Mouse (Mus musculus) urinary bladder, postnatal 14 days (tissue): ENCODE data around the gene Dhh.

Source experiments
- DNase-seq: peaks from one replicate; pipeline ENCODE4 v3.0.0; 2021; ENCODE audit warnings: low spot score

Gene Dhh

DNA sequence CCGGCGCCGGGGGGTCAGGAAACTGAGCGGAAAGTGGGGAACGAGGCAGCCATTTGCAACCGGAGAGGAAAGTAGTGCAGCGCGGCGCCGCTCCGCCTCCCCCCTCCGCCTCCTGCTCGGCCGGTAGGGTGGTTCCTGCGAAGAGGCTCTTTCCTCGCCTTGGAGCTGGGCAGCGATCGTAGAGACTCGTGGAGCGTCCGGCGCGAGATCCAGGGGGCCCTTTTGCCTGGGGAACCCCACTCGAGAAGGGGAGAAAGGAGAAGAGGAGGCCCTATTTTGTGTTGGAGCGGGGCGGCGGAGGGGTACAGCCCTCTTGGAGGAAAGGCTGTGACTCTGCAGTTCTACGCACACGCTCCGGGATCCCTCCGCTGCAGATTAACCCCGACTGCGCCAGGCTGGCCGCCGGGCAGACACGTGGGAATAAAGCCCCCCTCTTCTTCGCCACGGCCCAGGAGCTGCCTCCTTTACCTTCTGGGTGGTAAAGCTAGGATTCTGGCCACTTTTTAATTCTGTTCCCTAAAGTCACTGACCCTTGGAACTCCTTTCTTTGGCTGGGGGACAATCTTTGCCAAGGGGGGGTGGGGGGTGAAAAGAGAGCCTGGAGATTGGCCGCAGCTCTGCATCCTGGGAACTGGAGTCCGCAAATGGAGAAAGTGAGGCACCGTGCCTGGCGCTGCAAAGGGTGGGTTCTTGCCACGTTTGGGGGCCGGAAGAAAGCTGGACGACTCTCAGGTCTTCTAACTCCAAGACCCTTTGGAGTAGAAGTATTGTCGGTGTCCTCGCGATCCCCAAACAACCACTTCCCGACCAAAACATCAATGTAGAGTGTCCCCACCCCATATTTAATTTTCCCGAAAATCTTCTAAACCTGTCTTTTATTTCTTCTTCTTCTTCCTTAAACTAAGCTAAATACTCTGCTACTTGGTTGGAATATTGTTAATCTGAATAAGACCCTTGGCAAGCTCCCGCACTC is 26.1 kb downstream of the Dhh start:
- DNase-seq, result peak; percentile 93

- DNase-seq, result no peak
Observed at GRCm38 (mm10) chr15:98871070-98871915, 27.0 kb downstream of the Dhh start, which contains the start of gene Kmt2d. TSS of gene Kmt2d (minus strand) at chr15:98871204.

- DNase-seq, result peak; percentile 32
Observed at GRCm38 (mm10) chr15:98870179-98871069, 27.9 kb downstream of the Dhh start.

DNA sequence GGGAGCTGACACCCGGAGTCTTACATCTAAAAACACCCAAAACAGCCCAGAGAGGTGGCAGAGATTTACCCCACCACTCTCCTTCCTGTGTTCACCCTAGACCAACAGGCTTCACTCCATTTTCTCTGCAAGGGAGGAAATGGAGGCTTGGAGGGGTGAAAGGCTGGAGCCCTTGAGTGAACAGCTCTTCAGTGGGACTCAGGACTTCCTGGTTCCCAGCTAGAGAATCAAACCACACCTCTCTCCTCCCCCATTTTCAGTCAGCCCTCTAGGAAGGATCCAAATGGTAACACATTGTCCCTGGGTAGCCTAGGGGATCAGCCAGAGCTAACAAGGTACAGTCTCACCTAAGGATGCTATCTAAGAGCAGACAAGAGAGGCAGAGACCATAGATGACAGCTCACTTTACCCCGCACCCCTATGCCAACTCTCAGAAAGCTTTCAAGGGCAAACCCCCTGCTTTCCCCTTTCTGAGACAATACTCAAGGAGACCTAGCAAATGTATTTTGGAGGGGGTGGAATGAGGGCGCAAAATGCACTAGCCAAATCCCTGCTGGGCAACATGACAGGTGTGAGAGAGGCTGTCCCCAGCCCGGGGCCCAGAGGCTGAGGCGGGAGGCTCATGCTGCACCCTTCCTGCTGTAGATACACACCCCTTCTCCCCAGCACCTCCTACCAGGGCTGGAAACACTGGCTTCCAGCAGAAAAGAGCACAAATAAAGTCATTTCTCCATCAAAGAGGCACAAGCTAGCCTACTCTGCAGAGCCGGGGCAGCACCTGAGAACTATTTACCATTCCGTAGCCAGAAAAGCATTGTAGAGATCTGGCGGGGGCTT is 28.8 kb downstream of the Dhh start:
- no peak for DNase-seq

GRCm38 (mm10) chr15:98868346-98869063 is 29.8 kb downstream of the Dhh start:
- no peak for DNase-seq

GRCm38 (mm10) chr15:98867321-98867720 is 31.0 kb downstream of the Dhh start:
- DNase-seq, result peak; percentile 50

DNA sequence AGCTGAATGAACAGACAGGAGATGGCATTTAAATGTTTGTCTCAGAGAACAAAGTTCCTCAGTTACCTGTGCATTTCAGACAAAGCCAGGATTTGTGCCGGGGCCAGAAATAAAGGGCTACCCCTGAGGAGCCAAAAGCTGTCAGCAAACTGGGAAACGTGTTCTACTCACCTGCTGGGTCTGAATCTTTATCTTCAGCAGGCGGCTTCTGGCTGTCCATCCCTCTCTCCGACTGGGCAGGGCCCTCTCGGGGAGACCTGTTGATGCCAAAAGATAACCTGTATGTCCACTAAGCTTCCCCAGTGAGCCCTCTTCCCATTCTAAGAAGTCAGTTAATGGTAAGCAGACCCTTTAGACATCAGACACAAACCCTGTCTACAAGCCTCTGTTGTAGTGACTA is 31.8 kb downstream of the Dhh start:
- DNase-seq, result no peak

DNA sequence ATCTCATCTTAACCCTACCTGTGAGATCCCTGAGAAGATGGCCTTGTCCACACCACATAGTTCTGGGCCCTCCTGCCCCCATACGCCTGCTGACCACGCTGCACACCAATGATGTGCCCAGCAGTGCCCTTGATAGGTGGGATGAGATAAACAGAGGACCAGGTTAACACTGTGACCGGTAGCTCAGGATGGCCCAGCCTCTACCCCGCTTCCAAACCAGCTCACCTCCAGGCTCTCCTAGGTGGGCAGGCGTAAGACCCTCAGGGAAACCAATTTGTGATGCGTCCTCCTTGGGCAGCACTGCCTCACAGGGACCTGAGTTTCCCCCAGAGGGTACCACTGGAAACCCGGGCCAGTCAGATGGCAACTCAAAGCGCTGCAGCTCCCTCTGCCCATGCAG is 32.6 kb downstream of the Dhh start:
- no peak for DNase-seq

DNA sequence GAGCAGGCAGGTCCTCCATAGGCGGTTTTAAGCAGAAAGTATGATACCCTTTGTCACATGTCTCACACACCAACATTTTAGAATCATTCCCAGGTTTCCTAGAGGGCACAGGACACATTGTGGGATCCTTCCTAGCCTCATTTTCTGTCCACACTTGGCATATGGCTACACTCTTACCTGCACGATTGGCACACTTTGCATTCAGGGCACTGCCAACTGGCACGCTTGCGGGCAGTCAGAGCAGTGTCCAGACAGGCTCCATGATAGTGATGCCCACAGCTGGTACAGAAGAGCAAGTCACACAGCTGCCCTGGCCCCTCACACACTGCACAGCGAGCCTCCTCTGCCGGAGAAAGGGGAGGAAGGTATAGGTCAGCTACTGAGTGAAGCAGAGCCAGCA is 33.4 kb downstream of the Dhh start:
- DNase-seq, result no peak

GRCm38 (mm10) chr15:98863451-98863958 is 34.8 kb downstream of the Dhh start:
- DNase-seq, result no peak

DNA sequence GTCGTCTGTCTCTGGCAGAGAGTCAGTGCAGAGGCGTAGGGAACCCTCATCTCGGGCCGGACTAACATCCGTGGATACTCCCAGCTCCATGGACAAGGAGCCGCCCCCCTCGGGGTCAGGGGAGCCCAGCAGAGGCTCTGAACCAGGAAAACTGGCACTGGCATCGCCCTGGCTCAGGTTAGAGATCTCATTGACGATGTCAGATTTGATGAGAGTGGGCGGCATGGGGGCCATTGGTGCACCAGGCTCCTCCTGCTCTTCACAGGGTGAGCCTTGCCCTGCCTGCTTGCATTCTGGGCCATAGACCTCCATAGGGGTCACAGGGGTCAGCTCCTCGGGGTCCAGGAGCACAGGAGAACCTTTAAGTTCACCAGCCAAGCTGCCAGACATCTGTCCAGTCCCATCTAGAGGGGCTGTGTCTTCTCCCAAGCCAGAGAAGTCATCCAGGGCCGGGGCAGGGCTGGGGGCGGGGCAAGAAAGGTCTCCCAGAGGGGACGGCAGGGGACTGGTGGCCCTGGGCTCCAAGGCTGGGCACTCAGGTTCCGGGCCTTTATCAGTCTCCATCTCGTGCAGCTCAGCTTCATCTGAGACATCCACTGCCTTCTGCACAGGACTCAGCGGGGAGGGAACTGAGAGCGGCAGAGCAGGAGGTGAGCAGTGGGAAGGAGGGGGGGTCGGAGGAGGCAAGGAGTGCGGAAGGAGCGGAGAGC is 36.5 kb downstream of the Dhh start:
- DNase-seq, result no peak

- DNase-seq, result no peak
Observed at GRCm38 (mm10) chr15:98860921-98861320, 37.4 kb downstream of the Dhh start.

GRCm38 (mm10) chr15:98859319-98860043 is 38.9 kb downstream of the Dhh start:
- DNase-seq, result no peak

DNA sequence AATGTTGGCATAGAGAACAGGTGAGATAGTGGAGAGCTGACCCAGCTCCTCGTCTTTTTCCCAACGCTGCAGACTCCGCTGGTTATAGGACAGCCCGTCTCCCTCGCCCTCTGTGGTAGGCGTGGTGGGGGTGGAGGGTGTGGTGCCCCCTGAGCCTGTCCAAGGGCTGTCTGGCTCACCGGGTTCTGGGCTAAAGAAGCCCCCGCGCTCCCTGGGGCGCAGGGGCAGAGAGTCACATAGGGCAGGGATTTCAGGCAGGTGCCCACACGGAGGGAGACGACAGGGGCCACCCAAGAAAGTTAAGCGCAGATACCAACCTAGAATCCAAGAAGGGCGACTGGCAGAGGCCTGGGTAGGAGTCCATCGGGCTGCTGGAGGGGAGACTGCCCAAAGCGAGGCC is 44.1 kb downstream of the Dhh start:
- no peak for DNase-seq

- no peak for DNase-seq
Observed at GRCm38 (mm10) chr15:98853161-98853937, 45.0 kb downstream of the Dhh start.

DNA sequence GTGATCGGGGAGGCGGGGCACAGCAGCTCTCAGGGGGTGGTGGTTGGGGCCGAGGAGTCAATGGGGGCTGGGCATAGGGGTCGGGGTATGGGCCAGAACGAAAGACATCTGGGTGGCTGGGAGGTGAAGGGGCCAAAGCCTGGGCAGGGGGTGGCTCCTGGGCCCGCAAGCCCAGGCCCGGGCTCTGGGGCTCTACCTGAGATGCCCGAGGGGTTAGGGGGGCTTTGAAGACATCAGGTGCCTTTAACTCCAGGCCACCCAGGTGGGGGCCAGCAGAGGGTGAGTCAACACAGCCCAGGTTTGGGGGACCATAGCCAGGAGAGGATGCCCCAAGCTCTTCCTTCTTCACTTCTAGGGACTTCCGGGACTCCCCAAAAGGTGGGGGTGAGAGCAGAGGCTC is 45.6 kb downstream of the Dhh start:
- no peak for DNase-seq

- DNase-seq, result no peak
Observed at GRCm38 (mm10) chr15:98852071-98852470, 46.3 kb downstream of the Dhh start.
